Mouse (Mus musculus) olfactory bulb, adult 2 months (tissue): Measurements from ENCODE around the gene Fev.

Experiments used
- CTCF ChIP-seq: fragments of 200-500 bp; IDR thresholded peaks from 2 replicates; pipeline ENCODE4 v1.5.1; 2012; ENCODE audit warnings: low read depth, mild to moderate bottlenecking, low read length, moderate library complexity; ENCODE audit not compliant: insufficient read depth
- POLR2A ChIP-seq: fragments of 200-500 bp; IDR thresholded peaks from 2 replicates; pipeline ENCODE4 v1.6.1; 2012; ENCODE audit warnings: mild to moderate bottlenecking, low read depth, low read length, moderate library complexity; ENCODE audit not compliant: insufficient read depth

GRCm38 (mm10) chr1:74892351-74893133, 7.3 kb upstream of the Fev start:
- TF ChIP-seq CTCF: 0 out of 2 replicates have a peak, but pooled peaks have one; percentile 13
- no peak for TF ChIP-seq POLR2A
